Comparison of ENCODE assay signal across 1 mouse cellular context in genomic region chr7:100520204-100520603, GRCm38 (mm10).
TF ChIP-seq lines count a peak whose summit lies in the region.

No protein-coding gene starts in this region.

TF ChIP-seq in MEL, 35 proteins besides CTCF, POLR2A, EP300 and RAD21:
- no peak for TF ChIP-seq MAX (IDR thresholded peaks at IDR 0.05; ENCODE audit: low read length)
- peak; percentile 90 for TF ChIP-seq TBP (IDR thresholded peaks at IDR 0.05; ENCODE audit: low read depth, low read length)
